Mouse (Mus musculus) left cerebral cortex, adult 6 months (tissue): Measurements from ENCODE around the gene Nedd8. TPM values are rescaled to one million over a fixed set of nuclear protein-coding genes. Genes with fewer than 3 reads are reported as not detected.

Experiments
- long read RNA-seq, 2 experiments: library from polyadenylated mRNA; unstranded; transcript quantifications; one replicate each; pipeline ENCODE4 v2.0.0; 2019 to 2020
- polyA plus RNA-seq: library from polyadenylated mRNA; unstranded; fragments of <200 nt; fragmentation: Nextera tagmentation; gene quantifications from 2 replicates; pipeline ENCODE4 v1.2.3, GENCODE M21; 2021

Nedd8 gene
- 603 and 676 TPM in 2 replicates for polyA plus RNA-seq
- long read RNA-seq, experiment 1, transcript Nedd8-201 (4 exons, 824 nt) = major isoform, 59 of 62 reads
- long read RNA-seq, experiment 1, partial matches to known transcripts = 1 of 62 reads
- long read RNA-seq, experiment 1, other reads (novel, unspliced or antisense) = 2 of 62 reads
- long read RNA-seq, experiment 2, transcript Nedd8-201 (4 exons, 824 nt) = major isoform, 361 of 385 reads
- long read RNA-seq, experiment 2, partial matches to known transcripts = 11 of 385 reads
- long read RNA-seq, experiment 2, other reads (novel, unspliced or antisense) = 6 of 385 reads

DNA sequence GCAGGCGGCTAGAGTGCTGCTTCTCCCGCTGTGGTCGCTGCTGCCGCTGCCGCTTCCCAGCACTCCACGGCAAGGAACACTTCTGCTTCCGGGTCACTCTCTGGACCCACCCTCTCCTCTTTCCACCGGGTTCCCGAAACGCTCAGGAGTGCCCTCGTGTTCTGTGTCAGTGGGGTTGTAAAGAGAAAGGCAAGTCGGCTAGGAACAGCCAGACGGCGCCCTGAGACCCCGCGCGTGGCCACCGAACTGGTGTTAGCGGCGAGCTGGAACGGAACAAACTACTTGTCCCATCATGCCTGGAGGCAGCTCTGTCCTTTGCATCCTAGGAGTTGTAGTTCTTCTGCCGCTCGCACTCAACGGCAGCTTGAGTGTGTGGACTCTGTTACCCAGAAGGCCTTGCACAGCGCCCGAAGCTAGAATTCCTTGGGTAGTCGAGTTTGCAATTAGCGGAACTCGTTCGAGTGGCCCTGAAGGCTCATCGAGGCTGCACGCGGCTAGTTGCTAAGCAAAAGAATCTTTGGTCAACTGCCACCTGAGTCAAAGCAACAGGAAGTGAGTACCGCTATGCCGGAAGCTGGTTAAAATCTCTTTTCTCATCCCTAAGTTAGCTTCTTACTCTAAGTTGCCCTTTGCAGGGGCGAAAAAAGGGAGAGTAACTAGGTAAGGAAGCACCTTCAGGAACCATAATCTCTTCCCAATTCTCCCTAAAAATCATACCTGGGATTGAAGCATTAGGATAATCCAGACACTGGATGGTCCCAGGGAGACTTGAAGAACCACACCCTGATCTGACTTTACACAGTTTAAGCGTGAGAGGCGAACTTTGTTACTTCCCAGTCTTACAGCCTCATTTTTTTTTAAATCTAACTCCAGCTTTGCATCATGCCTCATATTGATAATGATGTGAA lies at the start of gene Nedd8, which contains the start of gene Gmpr2:
Gene Nedd8, minus strand, starts transcription at position 292 of the 908 bp plus-strand sequence.
Gene Gmpr2, plus strand, starts transcription at position 109 of the 908 bp plus-strand sequence.

GRCm38 (mm10) chr14:55713729-55714122 lies 41.8 kb upstream of the Nedd8 start, which contains the start of gene Tgm1:
Tgm1 (minus strand) TSS chr14:55713926.

DNA sequence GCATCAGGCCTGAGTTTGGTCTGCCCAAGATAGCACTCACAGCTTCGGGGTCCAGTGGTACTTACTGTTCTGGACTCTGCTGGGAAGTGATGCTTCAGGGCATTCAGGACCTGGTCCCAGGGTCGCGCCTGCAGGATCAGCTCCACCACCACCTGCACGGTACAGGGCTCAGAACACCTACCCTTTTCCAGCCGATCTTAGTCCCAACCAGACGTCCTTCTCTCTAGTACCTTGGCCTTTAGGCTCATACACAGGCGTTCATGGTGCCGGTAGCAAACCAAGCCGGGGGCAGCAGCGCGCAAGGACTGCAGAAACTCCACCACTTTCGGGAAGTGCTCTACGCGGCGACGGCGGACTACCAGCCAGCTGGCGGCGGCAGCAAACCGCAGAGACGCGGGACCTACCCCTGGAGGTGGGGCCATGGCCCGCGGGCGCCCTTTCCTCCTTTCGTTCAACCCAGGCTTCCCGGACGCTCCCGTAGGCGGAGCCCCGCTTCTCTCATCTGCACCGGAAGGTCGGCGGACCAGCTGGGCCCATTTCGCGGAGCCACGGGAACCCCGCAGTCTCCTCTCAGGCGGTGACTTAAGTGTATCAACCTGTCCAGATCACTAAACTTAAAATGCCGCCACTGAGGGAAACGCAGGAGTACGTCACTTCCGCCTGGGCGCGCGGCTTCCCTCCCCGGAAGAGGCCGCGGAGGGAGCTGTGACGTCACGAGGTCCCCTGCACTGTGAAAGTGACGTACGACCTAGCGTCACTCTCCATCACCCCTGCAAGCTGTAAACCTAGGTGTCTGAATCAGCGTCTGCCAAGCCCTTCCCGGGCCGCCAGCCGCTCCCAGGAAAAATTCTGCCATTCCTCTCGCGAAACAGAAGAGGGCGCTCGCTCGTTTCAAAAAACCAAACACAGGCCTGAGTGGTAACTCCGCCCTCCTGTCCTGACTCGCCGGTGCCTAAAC lies 9.5 kb upstream of the Nedd8 start, which contains the start of gene Tinf2:
Gene Tinf2, minus strand, starts transcription at position 661 of the 958 bp plus-strand sequence.

GRCm38 (mm10) chr14:55659960-55660573 lies 11.9 kb downstream of the Nedd8 start, which contains the start of gene Mdp1:
Mdp1 (minus strand) TSS chr14:55660508.

DNA sequence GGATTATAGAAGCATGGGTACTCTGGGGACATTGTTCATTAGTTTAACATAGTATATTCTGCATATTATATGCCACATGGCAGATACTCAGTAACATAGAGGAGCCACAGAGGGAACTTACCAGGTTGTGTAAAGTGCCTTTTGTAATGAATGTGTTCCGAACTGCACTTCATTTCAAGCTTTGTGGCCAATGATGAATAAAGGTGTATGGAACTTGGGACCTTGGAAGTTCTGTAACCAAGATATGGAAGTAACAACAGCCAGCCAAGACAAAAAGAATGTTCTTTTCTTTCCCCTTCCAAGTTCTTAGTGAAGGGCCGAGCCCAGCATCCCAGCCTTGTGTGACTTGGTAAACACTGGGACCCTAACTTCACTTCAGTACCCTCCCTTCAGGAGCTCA lies 22.0 kb downstream of the Nedd8 start, which contains the start of gene Tssk4:
Gene Tssk4, plus strand, starts transcription at position 301 of the 400 bp plus-strand sequence.

GRCm38 (mm10) chr14:55643060-55643907 lies 28.6 kb downstream of the Nedd8 start, which contains the start of gene Tm9sf1:
Tm9sf1 (minus strand) TSS chr14:55643806.

DNA sequence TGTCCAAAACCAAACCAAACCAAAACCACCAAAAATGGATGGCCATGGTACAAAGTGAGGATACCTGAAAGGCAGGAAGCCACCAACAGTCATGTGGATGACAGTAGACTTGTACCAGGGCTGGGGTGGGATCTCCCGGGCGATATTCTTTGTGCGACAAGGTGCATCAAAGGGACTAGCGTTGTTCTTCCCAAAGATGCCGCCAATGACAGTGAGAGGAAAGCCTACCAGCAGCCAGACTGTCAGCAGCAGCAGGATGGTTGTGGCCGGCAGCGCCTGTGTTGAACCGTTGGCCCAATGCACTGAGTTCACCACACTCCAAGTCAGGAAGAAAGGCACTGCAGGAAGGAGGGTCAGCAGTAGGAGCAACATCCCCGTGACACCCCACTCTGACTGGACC lies 34.1 kb downstream of the Nedd8 start, which contains the start of gene Gm49378:
Gene Gm49378, minus strand, starts transcription at position 101 of the 400 bp plus-strand sequence.

DNA sequence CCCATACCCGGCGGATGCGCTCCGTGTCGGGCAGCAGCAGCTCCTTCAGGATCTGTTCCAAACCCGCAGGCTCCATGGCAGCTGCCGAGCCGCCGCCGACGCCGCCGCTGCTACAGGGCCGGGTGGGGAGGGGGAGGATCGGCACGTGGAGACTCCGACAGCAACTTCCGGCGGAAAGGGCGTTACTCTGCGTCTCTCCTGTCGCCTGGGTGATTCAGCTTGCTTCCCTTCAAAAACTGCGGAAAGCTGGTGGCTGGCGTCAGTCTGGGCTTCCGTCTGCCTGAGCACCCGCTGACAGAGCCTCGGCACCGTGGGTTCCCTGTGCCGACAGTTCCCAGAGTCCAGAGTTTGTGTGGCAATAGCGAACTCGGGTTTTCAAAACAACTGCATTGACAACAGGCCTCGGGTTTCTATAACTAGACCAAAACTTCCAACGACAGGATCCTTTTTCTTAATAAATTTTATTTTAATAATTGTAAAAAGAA lies 36.4 kb downstream of the Nedd8 start, which contains the start of gene Ipo4:
Gene Ipo4, minus strand, starts transcription at position 435 of the 485 bp plus-strand sequence.

GRCm38 (mm10) chr14:55617822-55618221 lies 54.1 kb downstream of the Nedd8 start, which contains the start of gene Rec8:
Rec8 (plus strand) TSS chr14:55618037.

Other genes with a start within 250 kb of the Nedd8 start
- 15.8 and 18.1 TPM in 2 replicates for gene Dhrs4, start 193.4 kb downstream of the Nedd8 start, polyA plus RNA-seq
- 1.8 and 2.5 TPM in 2 replicates for gene Carmil3, start 181.5 kb downstream of the Nedd8 start, polyA plus RNA-seq
- 154 and 195 TPM in 2 replicates for gene Cpne6, start 161.7 kb downstream of the Nedd8 start, polyA plus RNA-seq
- 0.05 TPM in 1 of 2 replicates, not detected in the other for gene Nrl, start 147.1 kb downstream of the Nedd8 start, polyA plus RNA-seq
- 19.1 and 25.6 TPM in 2 replicates for gene Pck2, start 131.9 kb downstream of the Nedd8 start, polyA plus RNA-seq
- gene Dcaf11, start 112.1 kb downstream of the Nedd8 start, polyA plus RNA-seq = 53.7 and 76.2 TPM in 2 replicates
- 0.48 TPM in 1 of 2 replicates, not detected in the other for gene A730061H03Rik, start 111.7 kb downstream of the Nedd8 start, polyA plus RNA-seq
- not detected in 2 replicates for gene Fitm1, start 96.5 kb downstream of the Nedd8 start, polyA plus RNA-seq
- 49.1 and 53.6 TPM in 2 replicates for gene Psme1, start 94.0 kb downstream of the Nedd8 start, polyA plus RNA-seq
- 112 and 145 TPM in 2 replicates for gene Emc9, start 86.8 kb downstream of the Nedd8 start, polyA plus RNA-seq
- 98.6 and 102 TPM in 2 replicates for gene Psme2, start 81.0 kb downstream of the Nedd8 start, polyA plus RNA-seq
- 7.8 and 9.4 TPM in 2 replicates for gene Rnf31, start 80.4 kb downstream of the Nedd8 start, polyA plus RNA-seq
- 4.2 and 4.3 TPM in 2 replicates for gene Irf9, start 68.6 kb downstream of the Nedd8 start, polyA plus RNA-seq
- 0.65 and 1.0 TPM in 2 replicates for gene Rec8, start 54.1 kb downstream of the Nedd8 start, polyA plus RNA-seq
- gene Ipo4, start 36.2 kb downstream of the Nedd8 start, polyA plus RNA-seq = 40.6 and 51.1 TPM in 2 replicates
- gene Gm49378, start 34.2 kb downstream of the Nedd8 start, polyA plus RNA-seq = 0.55 TPM in 1 of 2 replicates, not detected in the other
- 24.9 and 28.7 TPM in 2 replicates for gene Tm9sf1, start 28.3 kb downstream of the Nedd8 start, polyA plus RNA-seq
- gene Tssk4, start 21.9 kb downstream of the Nedd8 start, polyA plus RNA-seq = 0.11 and 0.22 TPM in 2 replicates
- 55.6 and 68.7 TPM in 2 replicates for gene Mdp1, start 11.6 kb downstream of the Nedd8 start, polyA plus RNA-seq
- 21.2 and 26.0 TPM in 2 replicates for gene Gmpr2, start 183 bp downstream of the Nedd8 start, polyA plus RNA-seq
- 12.0 and 12.5 TPM in 2 replicates for gene Tinf2, start 9.7 kb upstream of the Nedd8 start, polyA plus RNA-seq
- gene Tgm1, start 41.8 kb upstream of the Nedd8 start, polyA plus RNA-seq = not detected in 2 replicates
- 37.3 and 41.7 TPM in 2 replicates for gene Rabggta, start 50.1 kb upstream of the Nedd8 start, polyA plus RNA-seq
- 121 and 123 TPM in 2 replicates for gene Dhrs1, start 73.6 kb upstream of the Nedd8 start, polyA plus RNA-seq
- 7.6 and 7.7 TPM in 2 replicates for gene Nop9, start 73.6 kb upstream of the Nedd8 start, polyA plus RNA-seq
- gene Cideb, start 86.3 kb upstream of the Nedd8 start, polyA plus RNA-seq = 4.6 and 5.6 TPM in 2 replicates
- 0.40 and 0.45 TPM in 2 replicates for gene Ltb4r2, start 89.3 kb upstream of the Nedd8 start, polyA plus RNA-seq
- not detected in 2 replicates for gene Ltb4r1, start 93.8 kb upstream of the Nedd8 start, polyA plus RNA-seq
- gene Adcy4, start 112.0 kb upstream of the Nedd8 start, polyA plus RNA-seq = 1.2 and 2.1 TPM in 2 replicates
- 0.34 TPM in 1 of 2 replicates, not detected in the other for gene Ripk3, start 116.7 kb upstream of the Nedd8 start, polyA plus RNA-seq
- gene Nfatc4, start 151.0 kb upstream of the Nedd8 start, polyA plus RNA-seq = 0.15 and 0.23 TPM in 2 replicates
- 0.48 and 0.84 TPM in 2 replicates for gene Nynrin, start 181.9 kb upstream of the Nedd8 start, polyA plus RNA-seq
- 0.06 and 0.11 TPM in 2 replicates for gene Cbln3, start 212.3 kb upstream of the Nedd8 start, polyA plus RNA-seq
- gene Khnyn, start 212.8 kb upstream of the Nedd8 start, polyA plus RNA-seq = 2.4 and 2.6 TPM in 2 replicates
- gene Sdr39u1, start 228.2 kb upstream of the Nedd8 start, polyA plus RNA-seq = 189 and 204 TPM in 2 replicates